Mouse (Mus musculus) MEL-GATA-1-ER (cell line): ENCODE results near the gene Klhl7.
"Not testable (repeated sequence)": the region's sequence is repeated elsewhere in the genome, so short reads cannot be mapped to it uniquely, and the experiment has no call there.

Experiments used
- DNase-seq: peaks from one replicate; pipeline ENCODE4 v3.0.0-alpha.2; 2012; ENCODE audit warnings: low read depth; ENCODE audit errors: extremely low read depth

The Klhl7 gene

DNA sequence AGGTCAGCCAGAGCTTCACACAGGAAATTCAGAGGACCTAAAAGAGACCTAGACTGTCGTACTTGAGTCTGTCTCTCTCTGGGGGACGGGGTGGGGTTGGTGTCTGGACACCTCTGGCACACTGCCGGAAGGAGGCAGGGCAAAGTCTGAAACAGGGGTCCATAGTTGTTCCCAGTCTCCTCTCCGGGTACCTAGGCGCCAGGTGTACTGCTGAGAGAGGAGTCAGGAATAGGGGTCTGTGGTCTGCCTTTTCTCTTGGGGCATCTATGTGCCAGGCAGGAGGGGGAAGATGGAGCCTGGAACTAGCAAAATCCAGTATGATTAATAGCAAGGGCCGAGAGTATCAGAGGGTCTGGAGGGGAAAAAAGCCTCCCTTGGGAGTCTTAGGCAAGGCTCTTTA, 5.0 kb upstream of the Klhl7 start:
- no peak for DNase-seq

GRCm38 (mm10) chr5:24095881-24096280, 4.5 kb upstream of the Klhl7 start:
- no peak for DNase-seq

DNA sequence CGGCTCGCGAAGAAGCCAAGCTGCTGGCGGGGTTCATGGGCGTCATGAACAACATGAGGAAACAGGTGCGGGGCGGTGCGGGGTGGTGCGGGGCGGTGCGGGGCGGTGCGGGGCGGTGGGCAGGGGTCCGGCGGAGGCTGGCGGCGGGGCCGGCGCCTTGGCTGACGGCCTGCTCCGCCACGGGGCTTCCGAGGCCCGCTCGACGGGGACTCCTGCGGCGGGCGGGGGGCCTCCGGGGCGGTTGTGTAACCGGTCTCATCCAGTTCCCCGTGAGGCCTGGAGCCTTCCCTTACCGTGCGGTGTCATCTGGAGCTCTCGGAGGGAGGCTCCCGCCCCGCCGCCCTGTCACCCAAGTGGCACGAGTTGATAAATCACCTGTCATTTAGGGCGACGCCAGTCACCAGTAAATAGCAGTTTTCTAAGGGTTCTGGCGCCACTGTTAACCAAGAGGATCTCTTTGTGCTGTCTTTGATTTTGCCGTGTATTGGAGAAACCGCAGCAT, 456 bp downstream of the Klhl7 start:
- peak; percentile 44 for DNase-seq

- DNase-seq = no peak
Measured at GRCm38 (mm10) chr5:24101446-24102140, 1.2 kb downstream of the Klhl7 start.

GRCm38 (mm10) chr5:24103235-24103634, 2.8 kb downstream of the Klhl7 start:
- not testable (repeated sequence) for DNase-seq

GRCm38 (mm10) chr5:24103841-24104240, 3.4 kb downstream of the Klhl7 start:
- no peak for DNase-seq

- DNase-seq = no peak
Measured at GRCm38 (mm10) chr5:24107071-24107739, 6.8 kb downstream of the Klhl7 start.

GRCm38 (mm10) chr5:24107740-24108098, 7.3 kb downstream of the Klhl7 start:
- no peak for DNase-seq

DNA sequence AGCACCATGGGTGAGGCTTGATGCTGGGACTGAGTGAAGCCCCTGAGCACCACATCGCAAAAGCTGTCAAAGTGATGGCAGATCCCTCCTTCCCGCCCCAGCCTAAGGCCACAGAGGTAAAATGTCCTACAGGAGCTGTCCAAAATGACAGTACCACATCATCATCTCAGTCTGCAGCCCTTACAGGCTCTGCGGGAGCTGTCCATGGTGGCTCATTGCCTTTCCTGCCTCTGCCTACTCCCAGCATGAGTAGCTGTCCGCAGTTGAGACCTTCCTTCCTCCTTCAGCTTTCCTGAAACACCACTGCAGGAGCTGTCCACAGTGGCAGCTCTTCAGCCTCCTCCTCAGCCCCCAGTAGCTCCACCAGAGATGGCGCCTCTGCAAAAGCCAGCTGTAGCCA, 9.7 kb downstream of the Klhl7 start:
- no peak for DNase-seq

DNA sequence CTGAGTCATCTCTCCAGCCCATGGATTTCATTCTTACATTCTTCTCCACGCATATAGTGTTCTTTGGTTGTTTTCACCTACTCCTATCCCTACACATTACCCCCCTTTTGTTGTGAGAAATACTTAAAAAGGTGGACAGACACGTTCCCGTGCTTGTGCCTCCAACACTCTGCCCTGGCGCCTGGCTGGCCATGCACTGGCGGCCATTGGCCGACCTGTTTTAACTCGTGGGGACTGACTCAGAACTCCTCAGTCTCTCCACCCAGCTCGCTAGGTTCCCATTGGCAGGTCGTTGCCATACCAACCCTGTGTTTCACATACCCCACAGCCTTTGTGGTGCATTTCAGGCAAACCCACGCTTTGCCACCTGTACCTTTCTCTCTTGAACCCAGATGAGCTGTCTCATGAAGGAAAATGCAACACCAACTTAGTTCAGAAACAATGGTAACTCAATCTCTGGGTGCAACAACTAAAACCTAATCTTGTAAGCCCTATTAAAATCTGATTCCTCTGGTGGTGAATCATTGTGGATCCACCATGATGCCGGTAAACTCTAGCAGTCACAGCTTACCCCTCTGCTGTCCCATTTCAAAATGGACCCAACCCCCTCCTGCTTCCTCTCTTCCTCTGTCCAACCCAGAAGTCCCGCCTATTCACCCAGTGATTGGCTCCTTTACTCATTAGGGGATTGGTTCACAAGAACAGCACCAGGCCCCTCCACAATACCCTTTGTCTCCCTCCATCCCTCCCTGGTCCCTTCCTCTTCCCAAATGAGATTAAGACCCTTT, 11.9 kb downstream of the Klhl7 start:
- DNase-seq = no peak

DNA sequence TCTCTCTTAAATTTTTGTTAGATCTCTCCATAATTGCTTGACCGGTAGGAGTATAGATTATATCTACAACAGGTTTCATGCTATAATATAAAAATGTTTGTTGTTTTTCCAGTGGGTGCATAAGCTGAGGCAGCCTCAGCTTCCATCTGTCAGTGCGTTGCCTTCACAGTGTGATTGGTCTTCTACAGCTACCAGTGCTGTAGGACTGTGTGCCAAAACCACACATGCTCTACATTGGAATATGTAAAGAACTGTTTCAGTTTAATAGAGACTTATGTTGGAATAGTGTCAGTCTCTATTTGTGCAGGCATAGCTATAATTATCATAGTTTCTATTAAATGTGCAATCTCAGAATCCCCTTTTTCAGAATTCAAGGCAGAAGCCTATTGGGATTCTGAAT, 21.8 kb downstream of the Klhl7 start:
- DNase-seq = no peak

DNA sequence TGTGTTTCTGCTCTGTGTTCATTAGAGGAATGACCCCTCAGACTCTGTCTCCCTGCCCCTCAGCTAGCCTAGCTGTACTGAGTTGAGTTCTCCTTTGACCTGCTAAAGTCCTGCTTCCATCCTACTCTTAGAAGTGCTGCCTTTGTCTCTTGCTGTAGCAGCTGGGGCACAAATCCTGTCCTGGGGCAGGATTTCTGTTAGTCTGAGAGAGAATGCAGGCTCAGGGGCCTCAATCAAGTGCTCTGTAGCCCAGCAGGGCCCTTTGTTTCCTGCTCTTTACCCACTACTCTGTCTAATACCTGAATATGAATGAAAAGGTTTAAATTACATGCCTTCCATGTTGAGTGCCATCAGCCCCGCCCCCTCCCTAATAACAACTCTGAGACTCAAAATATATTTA, 23.8 kb downstream of the Klhl7 start:
- DNase-seq = no peak

DNA sequence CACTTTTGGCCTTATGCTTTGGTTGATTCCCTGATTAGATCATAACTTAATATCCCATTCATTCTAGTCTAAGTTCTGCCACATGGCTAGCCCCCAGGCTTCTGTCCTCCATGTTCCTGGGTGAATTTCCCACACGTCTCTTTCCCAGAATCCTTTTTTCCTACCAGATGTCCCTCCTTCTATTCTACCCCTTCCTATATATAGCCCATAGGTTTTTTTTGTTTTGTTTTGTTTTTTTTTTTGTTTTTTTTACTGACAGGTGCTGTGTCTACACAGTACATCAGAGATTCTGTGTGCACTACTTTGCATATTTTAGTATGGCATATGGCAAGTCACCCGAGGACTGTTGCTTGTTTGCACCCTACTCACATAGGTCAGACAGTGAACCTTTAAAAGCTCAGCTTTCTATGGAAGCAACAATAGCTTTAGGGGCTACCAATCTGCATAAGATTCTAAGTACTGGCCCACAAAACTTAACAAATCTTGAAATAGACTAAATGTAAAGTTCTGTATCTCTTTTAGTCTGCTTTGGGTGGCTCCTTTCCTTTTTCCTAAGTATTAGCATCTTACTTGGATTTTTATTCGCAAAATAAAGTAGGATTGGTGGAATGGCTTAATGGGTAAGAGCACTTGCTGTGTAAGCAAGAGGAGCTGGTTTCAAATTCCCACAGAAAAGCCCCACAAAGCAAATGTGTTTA, 24.3 kb downstream of the Klhl7 start:
- DNase-seq = no peak

- no peak for DNase-seq
Measured at GRCm38 (mm10) chr5:24125910-24126636, 25.7 kb downstream of the Klhl7 start.

GRCm38 (mm10) chr5:24126967-24127366, 26.6 kb downstream of the Klhl7 start:
- DNase-seq = no peak

GRCm38 (mm10) chr5:24146964-24147363, 46.6 kb downstream of the Klhl7 start:
- DNase-seq = no peak

- DNase-seq = no peak
Measured at GRCm38 (mm10) chr5:24152199-24152598, 51.8 kb downstream of the Klhl7 start.

GRCm38 (mm10) chr5:24156774-24157173, 56.4 kb downstream of the Klhl7 start:
- no peak for DNase-seq

GRCm38 (mm10) chr5:24164789-24165445, 64.5 kb downstream of the Klhl7 start, which contains the start of gene Nupl2:
Gene Nupl2, plus strand, starts transcription at chr5:24164963.
- peak; percentile 89 for DNase-seq

GRCm38 (mm10) chr5:24167263-24167662, 66.9 kb downstream of the Klhl7 start:
- DNase-seq = no peak
